Mouse (Mus musculus): Measurements from ENCODE around the gene Gorasp2. TPM values are rescaled to one million over a fixed set of nuclear protein-coding genes. Genes with fewer than 3 reads are reported as not detected.

Gorasp2 gene
- polyA plus RNA-seq, 1 experiment: 113 TPM

GRCm38 (mm10) chr2:70708986-70709730 lies 47.8 kb downstream of the Gorasp2 start:
- no peak overlapping the region for H3ac ChIP-seq (ENCODE audit: control insufficient read depth, insufficient read length)
- no peaks in the 10 kb centered on the region for H3K79me2 ChIP-seq (ENCODE audit: control insufficient read depth, insufficient read depth)
- no peak overlapping the region for H3K4me2 ChIP-seq (ENCODE audit: low read depth)
- H3K27me3 ChIP-seq (ENCODE audit: control insufficient read depth, insufficient read depth, insufficient read length): no peaks in the 10 kb centered on the region
- H3K36me3 ChIP-seq (ENCODE audit: control insufficient read depth, insufficient read depth): peaks cover 4% of the 10 kb centered on the region
- H3K4me3 ChIP-seq: no peak overlapping the region
- TF ChIP-seq E2F4 (IDR thresholded peaks at IDR 0.05; ENCODE audit: insufficient read depth) (no peak), REST (IDR thresholded peaks at IDR 0.05; ENCODE audit: insufficient read depth, insufficient read length) (no peak), POLR2AphosphoS2 (IDR thresholded peaks at IDR 0.05; ENCODE audit: insufficient read length, low read depth) (no peak), POLR2A (IDR thresholded peaks at IDR 0.05; ENCODE audit: insufficient read length, low read depth) (no peak), TCF12 (IDR thresholded peaks at IDR 0.05; ENCODE audit: insufficient read depth, poor library complexity, severe bottlenecking) (no peak), SRF (IDR thresholded peaks at IDR 0.05; ENCODE audit: control insufficient read depth, insufficient read length, low read depth) (no peak), TCF3 (IDR thresholded peaks at IDR 0.05; ENCODE audit: insufficient read length, low read depth) (no peak), CEBPB (IDR thresholded peaks at IDR 0.05; ENCODE audit: insufficient read depth, poor library complexity, severe bottlenecking) (no peak), MAX (IDR thresholded peaks at IDR 0.05; ENCODE audit: low read depth) (no peak), MYOD1 (IDR thresholded peaks at IDR 0.05; ENCODE audit: control insufficient read depth in 1 of 3, insufficient read length in 2 of 3, low read depth in 2 of 3) (no peak), MYOG (IDR thresholded peaks at IDR 0.05; ENCODE audit: control insufficient read depth in 1 of 3, insufficient read depth in 1 of 3, insufficient read length in 2 of 3, low read depth in 2 of 3) (no peak), USF1 (IDR thresholded peaks at IDR 0.05; ENCODE audit: low read depth) (no peak)

DNA sequence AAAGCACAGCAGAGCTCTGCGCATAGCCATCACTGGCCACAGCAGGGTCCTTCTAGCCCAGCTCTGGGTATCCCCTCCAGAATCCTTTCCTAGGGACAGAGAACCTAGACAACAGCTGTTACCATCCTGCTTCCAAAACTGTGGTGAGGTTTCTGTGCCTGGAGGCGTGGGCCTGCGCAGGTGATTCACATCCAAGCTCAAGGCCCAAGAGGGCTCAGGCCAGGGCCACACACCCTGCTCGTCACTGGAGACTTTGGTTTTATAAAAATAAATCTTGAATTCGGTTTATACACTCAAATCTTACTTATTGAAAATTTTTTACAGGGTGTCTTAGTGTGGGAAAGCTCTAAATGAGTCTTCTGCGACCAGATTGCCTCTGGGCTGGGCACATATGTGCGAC lies 48.9 kb downstream of the Gorasp2 start:
- Histone ChIP-seq H3K36me3 (ENCODE audit: control insufficient read depth, insufficient read depth) (peaks cover 7% of the 10 kb centered on the region), H3K27me3 (ENCODE audit: control insufficient read depth, insufficient read depth, insufficient read length) (no peaks in the 10 kb centered on the region), H3ac (ENCODE audit: control insufficient read depth, insufficient read length) (no peak overlapping the region), H3K4me2 (ENCODE audit: low read depth) (no peak overlapping the region), H3K79me2 (ENCODE audit: control insufficient read depth, insufficient read depth) (no peaks in the 10 kb centered on the region), H3K4me3 (no peak overlapping the region)
- TF ChIP-seq MAX (IDR thresholded peaks at IDR 0.05; ENCODE audit: low read depth) (no peak), USF1 (IDR thresholded peaks at IDR 0.05; ENCODE audit: low read depth) (no peak), MYOD1 (IDR thresholded peaks at IDR 0.05; ENCODE audit: control insufficient read depth in 1 of 3, insufficient read length in 2 of 3, low read depth in 2 of 3) (no peak), SRF (IDR thresholded peaks at IDR 0.05; ENCODE audit: control insufficient read depth, insufficient read length, low read depth) (no peak), TCF12 (IDR thresholded peaks at IDR 0.05; ENCODE audit: insufficient read depth, poor library complexity, severe bottlenecking) (no peak)

- Histone ChIP-seq H3K4me3 (no peak overlapping the region), H3K27me3 (ENCODE audit: control insufficient read depth, insufficient read depth, insufficient read length) (no peaks in the 10 kb centered on the region), H3K36me3 (ENCODE audit: control insufficient read depth, insufficient read depth) (peaks cover 13% of the 10 kb centered on the region), H3K79me2 (ENCODE audit: control insufficient read depth, insufficient read depth) (no peaks in the 10 kb centered on the region), H3ac (ENCODE audit: control insufficient read depth, insufficient read length) (no peak overlapping the region), H3K4me2 (ENCODE audit: low read depth) (no peak overlapping the region)
- TF ChIP-seq POLR2AphosphoS2 (IDR thresholded peaks at IDR 0.05; ENCODE audit: insufficient read length, low read depth) (no peak), MYOG (IDR thresholded peaks at IDR 0.05; ENCODE audit: control insufficient read depth in 1 of 3, insufficient read depth in 1 of 3, insufficient read length in 2 of 3, low read depth in 2 of 3) (no peak), POLR2A (IDR thresholded peaks at IDR 0.05; ENCODE audit: insufficient read length, low read depth) (no peak), SRF (IDR thresholded peaks at IDR 0.05; ENCODE audit: control insufficient read depth, insufficient read length, low read depth) (no peak), CEBPB (IDR thresholded peaks at IDR 0.05; ENCODE audit: insufficient read depth, poor library complexity, severe bottlenecking) (no peak), USF1 (IDR thresholded peaks at IDR 0.05; ENCODE audit: low read depth) (no peak), TCF12 (IDR thresholded peaks at IDR 0.05; ENCODE audit: insufficient read depth, poor library complexity, severe bottlenecking) (no peak), MAX (IDR thresholded peaks at IDR 0.05; ENCODE audit: low read depth) (no peak), E2F4 (IDR thresholded peaks at IDR 0.05; ENCODE audit: insufficient read depth) (no peak), MYOD1 (IDR thresholded peaks at IDR 0.05; ENCODE audit: control insufficient read depth in 1 of 3, insufficient read length in 2 of 3, low read depth in 2 of 3) (no peak)
Measured at GRCm38 (mm10) chr2:70710878-70711277, 49.5 kb downstream of the Gorasp2 start.

- no peak overlapping the region for H3ac ChIP-seq (ENCODE audit: control insufficient read depth, insufficient read length)
- no peak overlapping the region for H3K4me2 ChIP-seq (ENCODE audit: low read depth)
- TF ChIP-seq USF1 (IDR thresholded peaks at IDR 0.05; ENCODE audit: low read depth): no peak
- no peak for TF ChIP-seq MYOG (IDR thresholded peaks at IDR 0.05; ENCODE audit: control insufficient read depth in 1 of 3, insufficient read depth in 1 of 3, insufficient read length in 2 of 3, low read depth in 2 of 3)
- no peak for TF ChIP-seq CEBPB (IDR thresholded peaks at IDR 0.05; ENCODE audit: insufficient read depth, poor library complexity, severe bottlenecking)
- TF ChIP-seq E2F4 (IDR thresholded peaks at IDR 0.05; ENCODE audit: insufficient read depth): no peak
- no peak for TF ChIP-seq MYOD1 (IDR thresholded peaks at IDR 0.05; ENCODE audit: control insufficient read depth in 1 of 3, insufficient read length in 2 of 3, low read depth in 2 of 3)
- no peak for TF ChIP-seq POLR2AphosphoS2 (IDR thresholded peaks at IDR 0.05; ENCODE audit: insufficient read length, low read depth)
- no peak overlapping the region for H3K4me3 ChIP-seq
- peaks cover 20% of the 10 kb centered on the region for H3K36me3 ChIP-seq (ENCODE audit: control insufficient read depth, insufficient read depth)
- no peaks in the 10 kb centered on the region for H3K79me2 ChIP-seq (ENCODE audit: control insufficient read depth, insufficient read depth)
- no peaks in the 10 kb centered on the region for H3K27me3 ChIP-seq (ENCODE audit: control insufficient read depth, insufficient read depth, insufficient read length)
Measured at GRCm38 (mm10) chr2:70723610-70724243, 62.4 kb downstream of the Gorasp2 start.

DNA sequence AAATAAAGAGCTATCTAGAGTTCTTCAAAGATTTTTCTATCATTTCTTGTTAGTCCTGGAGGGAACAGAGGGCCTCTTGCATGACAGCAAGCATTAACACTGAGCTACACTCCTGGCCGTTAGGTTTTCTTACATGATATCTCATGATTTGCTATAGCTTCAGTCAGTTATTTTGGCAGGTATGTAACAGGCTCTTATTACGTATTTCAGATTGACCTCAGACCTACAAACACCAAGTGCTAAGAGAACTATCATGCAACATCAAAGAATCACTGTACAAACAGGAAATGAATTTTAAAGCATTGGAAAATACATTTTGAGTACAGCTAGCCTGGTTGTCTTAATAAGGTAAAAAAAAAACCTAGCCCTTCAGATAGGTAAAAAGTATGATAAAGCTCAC lies 65.7 kb downstream of the Gorasp2 start:
- Histone ChIP-seq H3K4me3 (no peak overlapping the region), H3K27me3 (ENCODE audit: control insufficient read depth, insufficient read depth, insufficient read length) (no peaks in the 10 kb centered on the region), H3K79me2 (ENCODE audit: control insufficient read depth, insufficient read depth) (no peaks in the 10 kb centered on the region), H3K36me3 (ENCODE audit: control insufficient read depth, insufficient read depth) (peaks cover 12% of the 10 kb centered on the region), H3ac (ENCODE audit: control insufficient read depth, insufficient read length) (no peak overlapping the region), H3K4me2 (ENCODE audit: low read depth) (no peak overlapping the region)
- no peak for TF ChIP-seq E2F4 (IDR thresholded peaks at IDR 0.05; ENCODE audit: insufficient read depth)
- TF ChIP-seq MYOD1 (IDR thresholded peaks at IDR 0.05; ENCODE audit: control insufficient read depth in 1 of 3, insufficient read length in 2 of 3, low read depth in 2 of 3): no peak
- TF ChIP-seq TCF3 (IDR thresholded peaks at IDR 0.05; ENCODE audit: insufficient read length, low read depth): no peak
- no peak for TF ChIP-seq POLR2AphosphoS2 (IDR thresholded peaks at IDR 0.05; ENCODE audit: insufficient read length, low read depth)
- no peak for TF ChIP-seq MYOG (IDR thresholded peaks at IDR 0.05; ENCODE audit: control insufficient read depth in 1 of 3, insufficient read depth in 1 of 3, insufficient read length in 2 of 3, low read depth in 2 of 3)
- TF ChIP-seq POLR2A (IDR thresholded peaks at IDR 0.05; ENCODE audit: insufficient read length, low read depth): no peak
- no peak for TF ChIP-seq TCF12 (IDR thresholded peaks at IDR 0.05; ENCODE audit: insufficient read depth, poor library complexity, severe bottlenecking)
- no peak for TF ChIP-seq SRF (IDR thresholded peaks at IDR 0.05; ENCODE audit: control insufficient read depth, insufficient read length, low read depth)
- no peak for TF ChIP-seq USF1 (IDR thresholded peaks at IDR 0.05; ENCODE audit: low read depth)
- TF ChIP-seq MAX (IDR thresholded peaks at IDR 0.05; ENCODE audit: low read depth): no peak
- TF ChIP-seq CEBPB (IDR thresholded peaks at IDR 0.05; ENCODE audit: insufficient read depth, poor library complexity, severe bottlenecking): no peak
- TF ChIP-seq REST (IDR thresholded peaks at IDR 0.05; ENCODE audit: insufficient read depth, insufficient read length): no peak

All from myocyte (in vitro differentiated cells).